Mouse (Mus musculus) cerebellum, postnatal 4 days (tissue): ENCODE results near the gene Olfr564.

ENCODE experiments used
- DNase-seq, 2 experiments: peaks; one replicate each; pipeline ENCODE4 v3.0.0; 2022; ENCODE audit warnings: low spot score in 2 of 2, mixed read lengths in 1 of 2

The Olfr564 gene

DNA sequence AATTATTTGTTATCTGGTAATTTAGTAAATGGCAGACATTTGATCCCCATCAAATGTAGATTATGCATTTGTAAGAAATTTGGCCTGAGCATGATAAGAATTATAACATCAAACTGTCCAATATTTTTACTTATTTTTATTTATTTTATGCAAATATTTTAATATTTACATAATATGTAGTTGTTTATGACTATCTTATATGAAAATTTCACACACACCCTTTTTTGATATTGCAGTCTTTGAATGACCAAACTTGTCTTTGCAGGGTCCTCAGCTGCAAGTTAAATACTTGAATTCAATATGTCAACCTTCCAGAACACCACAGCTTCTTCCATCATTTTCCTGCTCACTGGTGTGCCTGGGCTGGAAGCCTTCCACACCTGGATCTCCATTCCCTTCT, at the start of gene Olfr564:
TSS of gene Olfr564 (plus strand) at position 301 of the 400 bp plus-strand sequence.
- no peak for DNase-seq

DNA sequence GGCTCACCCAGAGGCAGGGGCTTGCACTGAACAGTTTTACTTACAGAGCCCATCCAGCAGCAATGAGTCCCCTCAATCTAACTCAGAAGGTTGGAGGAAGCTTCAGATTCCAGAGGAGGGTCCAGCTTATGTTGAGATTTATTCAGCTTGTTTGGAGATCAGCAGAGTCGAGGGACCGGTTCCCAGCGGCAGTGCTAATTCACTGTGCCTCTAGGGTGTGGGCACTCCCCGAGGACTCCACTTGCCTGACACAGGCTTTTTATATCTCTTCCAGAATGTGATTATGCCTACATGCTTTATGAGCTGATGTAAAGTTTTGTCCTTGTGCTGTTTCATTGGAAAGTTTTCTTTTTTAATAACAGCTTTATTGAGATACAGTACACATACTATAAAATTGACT, 44.0 kb upstream of the Olfr564 start, which contains the start of the genes Olfr560 and Olfr78:
TSS of gene Olfr560 (minus strand) at position 101 of the 400 bp plus-strand sequence.
TSS of gene Olfr78 (minus strand) at position 206 of the 400 bp plus-strand sequence.
- DNase-seq, result no peak

DNA sequence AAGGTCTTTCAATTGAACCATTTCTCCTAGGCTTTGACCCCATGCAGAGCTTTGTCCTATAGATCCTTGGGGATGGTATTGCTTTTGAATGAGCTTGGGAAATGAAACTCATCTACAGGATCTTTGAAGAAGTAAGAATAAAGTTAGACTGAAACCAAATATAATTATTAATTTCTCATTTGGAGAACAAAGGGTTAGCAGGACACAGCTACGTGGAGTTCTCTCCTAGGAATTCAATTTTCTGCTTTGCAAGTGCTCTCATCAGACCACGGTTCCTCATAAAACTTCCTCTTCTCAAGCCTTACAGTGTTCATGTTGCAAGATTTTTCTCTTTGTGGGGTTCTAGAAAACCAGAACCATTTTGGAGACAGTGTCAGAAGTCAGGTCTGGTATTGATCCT, 32.4 kb upstream of the Olfr564 start, which contains the start of gene Olfr561:
TSS of gene Olfr561 (plus strand) at position 301 of the 400 bp plus-strand sequence.
- DNase-seq, result no peak
